Mouse (Mus musculus) cerebellum, adult 11 months (tissue): ENCODE measurements around the gene Ccpg1.

ENCODE experiments used
- DNase-seq: peaks from one replicate; pipeline ENCODE4 v3.0.0; 2022

Gene Ccpg1

DNA sequence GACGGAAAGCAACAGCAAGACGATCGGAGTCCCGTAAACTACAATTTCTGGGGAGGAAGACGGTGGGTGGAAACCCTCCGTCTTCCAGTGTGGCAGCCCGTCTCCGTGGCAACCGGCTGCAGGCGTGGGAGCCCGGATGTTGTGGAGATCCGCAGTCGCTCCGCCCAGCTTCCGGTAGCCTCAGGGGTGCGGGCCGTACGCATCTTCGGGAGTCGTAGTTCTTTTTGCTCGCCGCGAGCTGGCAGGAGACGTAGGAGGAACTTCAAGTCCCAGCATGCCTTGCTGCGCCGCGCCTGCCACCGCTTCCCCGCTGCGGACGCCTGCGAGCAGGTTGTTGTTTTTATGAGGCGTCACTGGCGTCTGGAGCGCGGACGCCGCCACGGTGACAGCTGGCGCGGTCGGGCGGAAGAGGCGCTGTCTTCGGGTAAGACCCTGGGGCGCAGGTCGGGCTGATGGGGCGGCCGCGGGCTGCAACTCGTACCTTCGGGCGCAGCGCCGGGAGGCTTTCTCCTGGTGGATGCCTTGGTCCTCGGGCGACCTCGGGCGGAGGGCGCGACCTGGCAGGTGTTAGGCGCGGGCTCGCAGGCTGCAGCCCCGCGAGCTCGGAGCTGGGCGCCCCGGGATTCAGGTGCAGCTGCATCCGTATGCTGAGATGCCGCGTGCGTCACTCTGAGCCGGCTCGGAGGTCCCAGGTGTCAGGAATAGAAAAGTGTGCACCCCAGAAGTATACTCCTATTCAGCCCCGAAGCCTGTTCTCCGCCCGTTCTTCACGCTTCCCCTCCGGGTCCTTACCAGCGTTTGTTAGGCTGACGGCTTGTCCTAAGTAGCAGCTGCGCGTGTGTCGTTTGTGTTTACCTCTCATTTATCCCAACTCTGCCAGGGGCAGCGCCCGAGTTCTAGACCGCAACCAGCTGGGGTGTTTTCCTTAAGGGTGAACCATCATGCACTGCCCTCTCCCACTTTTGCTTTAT, at the start of gene Ccpg1, which contains the start of gene Ccpg1os:
TSS of gene Ccpg1 (plus strand) at position 180 of the 971 bp plus-strand sequence.
TSS of gene Ccpg1os (minus strand) at position 133 of the 971 bp plus-strand sequence.
- peak; percentile 97 for DNase-seq

DNA sequence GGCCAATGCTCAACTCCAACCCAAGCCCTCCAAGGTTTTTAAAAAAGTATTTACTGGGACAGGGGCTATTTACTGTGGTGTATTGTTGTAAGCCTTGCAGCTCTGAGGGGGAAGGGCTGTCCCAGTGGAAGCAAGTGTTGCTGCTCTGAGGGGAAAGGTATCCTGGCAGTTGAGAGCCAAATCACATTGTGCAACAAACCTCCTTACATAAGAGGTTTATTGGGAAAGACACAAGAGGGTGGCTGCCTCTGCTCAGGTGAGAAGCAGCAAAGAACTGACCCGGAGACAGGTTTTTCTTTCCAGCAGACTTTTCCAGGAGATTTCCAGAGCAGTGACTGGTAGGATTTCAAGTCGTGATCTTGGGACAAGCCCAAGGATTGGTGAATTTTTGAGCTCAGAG, 48.9 kb upstream of the Ccpg1 start:
- DNase-seq, result no peak

DNA sequence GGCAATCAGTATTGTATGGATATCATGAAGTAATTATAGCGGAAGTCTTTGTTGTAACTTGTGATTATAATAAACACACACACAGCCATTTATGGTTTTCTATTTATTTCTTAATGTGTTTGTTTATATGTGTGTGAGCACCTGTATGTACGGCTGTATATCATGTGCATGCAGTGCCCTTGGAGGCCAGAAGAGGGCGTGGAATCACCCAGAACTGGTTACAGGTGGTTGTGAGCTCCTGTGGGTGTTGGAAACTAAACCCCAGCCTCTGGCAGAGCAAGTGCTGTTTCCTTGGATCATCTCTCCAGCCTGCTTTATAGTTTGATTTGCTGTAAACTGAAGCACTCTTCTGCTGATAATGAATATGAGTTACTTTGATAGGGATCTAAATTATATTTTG, 41.8 kb upstream of the Ccpg1 start:
- DNase-seq, result no peak

DNA sequence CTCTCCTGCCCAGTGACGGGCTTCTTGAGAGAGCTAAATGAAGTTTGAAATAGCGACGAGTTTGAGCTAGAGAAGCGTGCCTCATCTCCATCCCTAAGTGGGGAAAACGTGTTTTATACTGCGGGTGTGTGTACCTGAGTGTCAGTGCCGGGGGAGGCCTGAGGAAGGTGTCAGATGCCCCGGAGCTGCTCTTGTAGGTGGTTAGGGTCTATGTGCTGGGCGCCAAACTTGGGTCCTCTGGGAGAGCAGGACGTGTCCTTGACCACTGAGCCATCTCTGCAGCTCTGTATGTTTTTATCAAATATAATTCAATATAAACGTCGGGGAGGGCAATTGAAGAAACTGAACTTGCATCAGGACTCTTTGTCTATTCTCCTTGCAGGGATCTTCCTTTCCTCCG, 40.9 kb upstream of the Ccpg1 start:
- no peak for DNase-seq

DNA sequence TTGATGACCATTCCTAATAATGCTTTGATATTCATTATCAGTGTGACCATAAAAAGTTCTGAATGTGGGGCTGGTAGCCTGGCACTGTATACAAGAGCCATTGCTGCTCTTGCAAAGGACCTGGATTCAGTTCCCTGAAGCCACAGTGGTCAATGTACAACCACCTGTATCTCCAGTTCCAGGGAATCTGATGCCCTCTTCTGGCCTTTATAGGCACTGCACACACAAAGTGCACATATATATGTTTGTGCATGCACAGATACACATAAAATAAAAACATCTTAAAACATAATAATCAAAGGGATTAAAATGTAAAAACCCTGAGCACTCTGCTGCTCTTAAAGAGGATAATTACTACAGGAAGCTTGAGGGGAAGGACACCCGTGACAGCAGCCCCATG, 38.2 kb upstream of the Ccpg1 start:
- DNase-seq, result no peak

DNA sequence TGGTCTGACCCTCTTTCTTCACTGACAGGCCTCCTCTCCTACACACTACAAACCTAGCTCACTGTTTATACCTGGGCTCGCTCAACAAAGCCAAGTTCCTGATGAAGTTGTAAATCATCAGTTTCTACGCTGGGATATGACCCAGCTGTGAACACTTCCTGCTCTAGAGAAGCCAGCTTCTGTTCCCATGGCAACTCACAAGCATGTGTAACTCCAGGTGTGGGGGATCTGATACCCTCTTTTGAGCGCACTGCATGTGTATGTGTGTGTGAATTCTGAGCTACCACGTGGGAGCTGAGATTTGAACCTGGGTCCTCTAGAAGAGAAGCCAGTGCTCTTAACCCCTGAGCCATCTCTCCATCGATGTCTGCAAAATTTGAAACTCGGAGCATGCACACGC, 35.7 kb upstream of the Ccpg1 start:
- no peak for DNase-seq

DNA sequence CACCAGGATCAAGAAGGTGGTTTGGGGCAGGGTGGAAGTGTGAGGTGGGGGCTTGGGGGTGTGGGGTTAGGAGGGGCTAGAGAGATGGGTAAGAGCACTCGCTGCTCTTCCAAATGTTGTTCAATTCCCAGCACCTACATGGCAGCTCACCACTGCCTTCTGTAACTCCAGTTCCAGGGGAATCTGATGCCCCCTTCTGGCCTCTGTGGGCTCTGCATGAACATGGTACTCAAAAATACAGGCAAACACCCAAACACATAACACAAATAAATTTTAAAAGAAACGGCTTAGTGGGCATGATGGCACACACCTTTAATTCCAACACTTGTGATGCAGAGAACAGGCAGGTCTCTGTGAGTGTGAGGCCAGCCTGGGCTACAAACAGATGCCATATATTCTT, 30.5 kb upstream of the Ccpg1 start:
- no peak for DNase-seq

DNA sequence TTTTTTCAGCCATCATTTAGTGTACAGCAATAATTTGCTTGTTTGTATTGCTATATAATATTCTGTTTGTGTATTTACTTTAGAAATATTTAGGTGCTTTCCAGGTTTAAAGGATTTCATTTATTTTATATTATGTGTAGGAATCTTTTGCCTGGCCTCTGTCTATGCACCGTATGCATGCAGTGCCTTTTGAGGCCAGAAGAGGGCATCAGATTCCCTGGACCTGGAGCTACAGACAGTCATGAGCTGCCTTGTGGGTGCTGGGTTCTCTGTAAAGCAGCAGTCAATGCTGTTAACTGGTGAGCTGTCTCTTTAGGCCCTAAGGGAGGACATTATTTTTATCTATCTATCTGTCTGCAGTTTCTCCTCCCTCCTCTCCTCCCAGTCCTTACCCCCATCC, 29.7 kb upstream of the Ccpg1 start:
- no peak for DNase-seq

DNA sequence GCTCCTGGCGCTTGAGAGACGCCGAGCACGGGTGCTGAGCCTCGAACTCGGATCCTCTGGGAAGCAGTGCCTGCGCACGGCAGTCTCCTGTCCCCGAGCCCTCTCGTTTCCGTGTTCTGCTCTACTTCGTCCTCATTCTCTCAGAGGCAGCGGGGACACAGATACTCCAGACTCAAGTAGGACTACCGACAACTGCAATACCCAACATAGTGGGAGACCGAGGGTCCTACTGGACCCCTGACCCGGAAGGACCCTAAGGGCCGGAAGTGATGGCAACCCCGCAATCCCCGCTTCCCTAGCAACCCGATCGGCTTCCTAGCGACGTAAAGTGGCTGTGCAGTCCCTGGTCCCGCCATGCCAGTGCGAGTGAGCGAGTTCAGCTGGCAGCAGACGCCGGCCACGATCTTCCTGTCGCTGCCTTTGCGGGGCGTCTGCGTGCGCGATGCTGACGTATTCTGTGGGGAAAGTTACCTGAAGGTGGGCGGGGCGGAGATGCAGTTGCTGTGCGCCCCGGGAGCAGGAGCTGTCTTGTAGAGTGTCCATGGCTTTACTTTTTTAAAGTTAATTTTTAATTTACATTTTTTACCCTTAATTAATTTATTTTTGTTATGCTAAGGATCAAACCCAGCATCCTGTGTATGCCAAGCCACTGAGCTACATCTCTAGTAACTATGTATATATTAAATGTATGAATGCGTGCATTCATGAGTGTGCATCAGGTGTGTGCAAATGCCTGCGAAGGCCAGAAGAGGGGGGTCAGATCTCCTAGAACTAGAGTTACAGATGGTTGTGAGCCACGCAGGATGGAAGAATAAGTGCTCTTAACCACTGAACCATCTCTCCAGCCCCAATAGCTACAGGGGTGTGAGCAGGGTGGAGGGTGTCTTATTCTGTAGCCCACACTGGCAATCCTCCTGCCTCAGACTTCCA, 26.4 kb upstream of the Ccpg1 start, which contains the start of the genes Dyx1c1 and Gm44503:
TSS of gene Dyx1c1 (plus strand) at position 265 of the 930 bp plus-strand sequence.
TSS of gene Gm44503 (plus strand) at position 332 of the 930 bp plus-strand sequence.
- DNase-seq, result peak; percentile 52

DNA sequence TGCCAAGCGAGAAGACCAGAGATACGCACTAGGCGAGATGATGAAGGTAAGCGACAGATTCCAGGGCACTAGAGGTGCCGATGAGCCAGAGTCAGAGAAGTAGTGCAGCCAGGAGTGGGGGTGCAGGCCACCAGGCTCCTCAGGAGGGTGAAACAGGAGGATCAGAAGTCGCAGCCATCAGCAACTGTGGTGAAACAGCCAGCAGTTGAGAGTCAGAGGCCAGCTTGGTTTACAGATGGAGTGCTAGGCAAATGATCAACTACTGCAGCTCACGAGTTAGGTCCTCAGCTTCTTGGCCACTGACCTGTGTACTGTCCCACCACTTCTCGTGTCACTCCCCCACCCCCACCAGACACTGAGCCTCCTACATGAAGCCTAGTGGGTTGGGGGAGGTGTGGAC, 23.9 kb upstream of the Ccpg1 start:
- DNase-seq, result no peak

DNA sequence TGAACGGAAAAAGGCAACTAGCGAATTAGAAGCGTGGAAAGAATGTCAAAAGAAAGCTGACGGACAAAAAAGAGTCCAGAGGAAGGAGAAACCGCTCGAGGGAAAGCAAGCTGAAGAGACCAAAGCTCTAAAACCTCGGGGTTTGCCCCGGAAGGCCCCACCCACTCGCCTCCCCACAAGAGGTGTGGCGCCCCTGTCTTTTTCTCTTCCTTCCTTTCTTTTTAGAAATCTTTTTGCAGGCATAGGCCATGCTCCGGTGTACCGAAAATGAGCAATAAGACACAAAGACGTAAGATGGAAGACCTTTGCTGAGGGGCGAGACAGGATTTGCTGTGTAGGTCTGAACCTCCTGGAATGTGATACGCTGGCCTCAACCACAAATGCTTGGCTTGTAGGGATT, 23.3 kb upstream of the Ccpg1 start:
- DNase-seq, result no peak

DNA sequence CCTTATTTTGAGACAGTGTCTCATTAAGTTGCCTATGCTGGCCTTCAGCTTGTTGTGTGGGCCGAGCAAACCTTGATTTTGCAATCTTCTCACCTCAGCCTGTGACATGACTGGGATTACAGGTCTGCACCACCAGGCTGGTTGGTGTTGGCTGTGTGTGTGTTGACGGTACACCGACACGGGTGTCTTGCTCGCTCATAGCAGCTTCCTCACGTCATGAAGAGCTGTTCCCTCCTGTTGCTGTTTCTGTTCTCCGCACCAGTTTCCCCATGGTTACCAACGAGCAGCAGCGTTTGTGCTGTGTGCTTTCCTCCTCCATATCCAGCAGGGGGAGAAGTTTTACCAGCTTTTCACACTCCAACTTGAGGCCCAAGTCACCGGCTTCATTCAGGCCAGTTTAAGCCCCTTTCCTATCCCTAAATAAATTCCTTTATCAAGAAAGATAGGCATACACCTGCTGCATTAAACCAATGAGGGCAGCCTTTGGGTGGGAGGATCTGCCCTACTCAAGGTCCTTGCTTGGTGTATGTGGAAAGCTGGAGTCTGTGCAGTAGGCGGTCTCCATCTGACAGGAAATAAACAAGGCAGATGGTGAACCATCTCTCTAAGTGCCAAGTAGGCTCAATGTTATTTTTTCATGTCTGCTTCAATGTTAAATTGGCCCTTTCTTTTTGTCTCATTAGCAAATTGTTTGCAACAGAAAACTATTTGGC, 16.7 kb upstream of the Ccpg1 start:
- peak; percentile 45 for DNase-seq

DNA sequence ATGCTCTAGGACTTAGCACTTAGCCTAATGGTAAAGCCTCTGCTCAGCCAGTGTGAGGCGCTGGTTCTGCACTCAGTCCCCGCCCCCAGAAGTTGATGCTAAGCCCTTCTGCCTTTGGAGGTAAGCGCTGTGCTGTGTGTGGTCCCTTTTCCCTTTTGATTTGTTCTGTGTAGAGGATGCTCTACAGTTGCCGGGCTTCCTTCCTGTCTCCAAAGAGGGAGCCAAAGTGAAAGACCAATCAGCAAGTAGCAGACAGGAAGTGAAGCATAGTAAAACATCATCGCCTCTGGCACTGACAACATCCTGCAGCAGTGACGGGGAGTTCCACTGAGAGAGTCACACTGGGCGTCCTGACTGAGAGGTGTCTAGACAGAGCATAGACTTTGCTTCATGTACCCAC, 15.4 kb upstream of the Ccpg1 start:
- DNase-seq, result no peak

DNA sequence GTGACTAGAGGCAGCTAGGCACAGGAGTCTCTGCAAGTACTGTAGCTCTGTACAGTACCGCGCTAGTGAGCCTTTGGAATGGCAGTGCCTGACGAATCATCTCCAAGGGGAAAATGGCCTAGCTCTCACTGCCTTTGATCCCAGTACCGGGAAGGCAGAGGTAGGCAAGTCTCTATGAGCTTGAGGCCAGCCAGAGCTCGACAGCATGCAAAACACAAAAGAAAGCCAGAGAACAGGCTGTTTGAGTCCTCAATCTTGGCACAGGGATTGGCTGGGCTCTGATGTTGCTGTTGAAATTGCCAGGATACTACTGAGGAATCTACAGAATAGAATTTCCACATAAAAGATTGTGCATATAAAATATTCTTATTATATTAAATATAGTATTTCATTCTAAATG, 12.8 kb upstream of the Ccpg1 start:
- no peak for DNase-seq

DNA sequence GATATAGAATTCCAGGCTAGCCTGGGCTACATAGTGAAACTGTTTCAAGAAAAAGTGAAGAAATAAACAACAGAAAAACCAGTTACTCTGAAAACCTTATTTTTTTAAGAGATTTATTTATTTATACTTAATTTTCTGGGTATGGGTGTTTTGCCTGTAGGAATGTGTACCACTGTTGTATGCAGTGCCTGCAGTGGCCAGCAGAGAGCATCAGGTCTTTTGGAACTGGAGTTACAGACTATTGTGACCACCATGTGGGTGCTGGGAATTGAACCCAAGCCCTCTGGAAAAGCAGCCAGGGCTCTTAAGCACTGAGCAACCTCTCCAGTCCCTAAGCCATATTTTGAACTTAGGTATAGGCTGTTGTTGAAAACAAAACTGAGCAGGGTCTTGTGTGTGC, 12.2 kb upstream of the Ccpg1 start:
- DNase-seq, result no peak

DNA sequence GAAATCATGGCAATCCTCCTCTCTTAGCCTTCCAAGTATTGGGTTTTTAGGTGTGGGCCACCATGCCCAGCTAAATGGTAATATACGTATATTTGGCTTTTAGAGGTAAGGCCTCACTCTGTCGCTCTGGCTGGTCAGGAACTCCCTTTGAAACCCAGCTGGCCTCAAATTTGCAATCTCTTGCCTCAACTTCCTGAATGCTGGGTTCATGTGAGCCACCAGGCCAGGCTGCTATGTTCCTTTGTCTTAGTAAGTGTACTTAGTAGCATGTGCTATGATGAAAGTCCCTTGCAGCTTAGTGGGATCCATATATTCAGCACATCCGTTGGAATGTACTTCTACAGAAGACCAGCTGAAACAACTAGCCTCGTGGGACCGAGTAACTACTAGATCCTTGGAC, 10.5 kb upstream of the Ccpg1 start:
- DNase-seq, result no peak

DNA sequence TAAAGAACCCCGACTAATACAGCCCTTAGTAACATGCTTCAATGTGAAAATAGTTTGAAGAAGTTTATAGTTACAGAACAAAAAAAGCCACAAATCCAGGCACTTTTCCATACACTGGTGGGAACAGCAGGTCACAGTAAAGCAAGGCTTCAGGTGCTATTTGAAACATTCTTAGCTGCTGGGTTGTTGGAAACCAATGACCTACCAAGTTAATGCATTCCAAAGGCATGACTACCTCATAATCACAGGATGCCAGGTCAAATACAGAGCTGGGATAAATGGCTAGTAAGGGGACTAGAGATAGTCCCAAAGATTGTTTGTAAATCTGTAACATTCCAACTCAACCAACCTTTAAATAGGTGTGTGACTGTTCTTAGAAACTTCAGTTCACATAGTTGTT, 10.0 kb upstream of the Ccpg1 start:
- no peak for DNase-seq

DNA sequence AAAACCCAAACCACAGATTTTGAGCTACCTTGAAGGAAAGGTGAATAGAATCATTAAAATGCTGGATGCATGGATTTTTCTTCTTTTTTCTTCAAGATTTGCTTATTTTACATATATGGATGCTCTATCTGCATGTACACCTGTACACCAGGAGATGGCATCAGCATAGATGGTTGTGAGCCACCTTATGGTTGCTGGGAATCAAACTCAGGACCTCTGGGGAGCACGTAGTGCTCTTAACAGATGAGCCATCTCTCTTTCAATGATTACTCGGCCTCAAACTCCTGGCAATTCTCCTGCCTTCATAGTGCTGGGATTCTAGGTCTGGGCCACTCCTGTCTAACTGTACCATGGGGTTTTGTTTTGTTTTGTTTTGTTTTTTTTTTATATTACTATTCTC, 2.2 kb upstream of the Ccpg1 start:
- no peak for DNase-seq

DNA sequence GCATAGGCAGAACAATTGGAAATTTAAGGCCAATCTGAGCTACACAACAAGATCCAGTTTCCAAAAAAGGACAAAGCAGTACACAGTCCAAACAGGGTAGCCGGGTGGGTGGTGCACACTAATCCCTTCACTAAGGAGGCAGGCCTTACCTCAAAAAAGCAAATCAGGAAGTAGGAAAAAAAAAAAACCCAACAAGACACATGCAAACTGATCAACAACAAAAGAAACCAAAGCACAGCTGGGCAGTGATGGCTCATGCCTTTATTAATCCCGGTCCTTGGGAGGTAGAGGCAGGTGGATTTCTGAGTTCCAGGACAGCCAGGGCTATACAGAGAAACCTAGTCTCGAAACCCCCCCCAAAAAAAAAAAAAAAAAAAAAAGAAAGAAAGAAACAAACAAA, 2.5 kb downstream of the Ccpg1 start:
- no peak for DNase-seq

DNA sequence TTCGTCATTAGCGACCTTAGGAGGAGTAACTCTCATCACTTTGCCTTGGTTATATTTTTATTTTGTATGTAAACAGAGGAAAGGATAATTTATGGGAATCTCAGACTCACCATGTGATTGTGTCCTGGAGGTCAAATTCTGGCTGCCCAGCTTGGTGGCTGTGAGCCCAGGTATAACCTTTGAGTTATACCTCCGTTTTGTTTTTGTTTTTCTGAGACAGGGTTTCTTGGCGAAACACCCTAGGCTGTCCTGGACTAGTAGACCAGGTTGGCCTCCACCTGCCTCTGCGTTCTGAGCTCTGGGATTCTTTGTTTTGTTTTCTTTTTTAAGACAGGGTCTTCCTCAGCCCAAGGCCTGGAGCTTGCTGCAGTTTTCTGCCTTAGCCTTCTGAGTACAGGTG, 3.5 kb downstream of the Ccpg1 start:
- DNase-seq, result no peak

DNA sequence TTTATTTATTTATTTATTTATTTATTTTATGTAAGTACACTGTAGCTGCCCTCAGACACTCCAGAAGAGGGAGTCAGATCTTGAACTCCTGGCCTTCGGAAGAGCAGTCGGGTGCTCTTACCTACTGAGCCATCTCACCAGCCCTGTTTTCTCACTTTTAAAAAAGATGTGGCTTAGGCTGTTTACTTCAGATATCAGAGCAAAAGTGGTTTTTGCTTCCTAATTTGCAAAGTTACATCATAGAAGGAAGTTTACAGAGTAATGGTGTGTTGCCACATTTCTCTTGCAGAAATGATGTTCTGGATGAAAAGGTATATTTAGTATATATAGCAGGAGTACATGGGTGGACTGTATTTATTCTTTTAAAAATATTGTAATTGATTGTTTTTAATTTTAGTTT, 6.2 kb downstream of the Ccpg1 start:
- DNase-seq, result no peak

DNA sequence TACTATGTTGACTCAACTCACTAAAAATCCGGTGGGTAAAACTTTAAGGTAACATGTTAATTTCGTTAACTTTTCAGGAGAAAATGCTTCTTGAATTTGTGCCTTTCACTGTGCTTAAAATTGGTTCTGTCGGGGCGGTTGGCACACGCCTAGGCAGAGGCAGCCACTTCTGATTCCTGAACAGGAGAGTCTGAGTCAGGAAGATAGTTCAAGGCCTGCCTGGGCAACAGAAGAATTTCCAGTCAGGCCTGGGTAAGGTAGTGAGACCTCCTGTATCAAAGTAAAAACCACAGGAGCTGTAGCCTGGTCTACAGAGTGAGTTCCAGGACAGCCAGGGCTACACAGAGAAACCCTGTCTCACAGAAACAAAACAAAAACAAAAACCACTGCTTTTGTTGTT, 7.3 kb downstream of the Ccpg1 start:
- DNase-seq, result no peak

DNA sequence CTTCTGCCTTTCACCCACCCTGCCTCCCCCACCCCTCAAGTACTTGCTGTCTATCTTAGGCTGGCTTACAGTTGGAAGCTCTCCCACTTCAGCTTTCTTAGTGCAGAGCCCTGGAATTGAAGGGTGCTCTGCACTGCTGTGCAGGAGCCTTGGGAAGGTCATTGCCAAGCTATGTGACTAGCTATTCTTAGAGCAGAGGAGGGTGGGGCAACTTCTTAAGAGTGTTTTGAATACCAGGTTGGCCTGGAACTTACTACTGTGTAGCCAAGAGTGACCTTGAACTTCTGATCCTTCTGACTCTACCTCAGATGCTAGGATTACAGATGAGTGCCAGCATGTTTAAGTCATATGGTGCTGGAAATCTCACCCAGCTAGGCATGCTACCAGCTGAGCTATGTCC, 10.9 kb downstream of the Ccpg1 start:
- no peak for DNase-seq
